Mouse (Mus musculus): ENCODE measurements around the gene Mgme1.

The Mgme1 gene

GRCm38 (mm10) chr2:144264398-144265119 lies 5.9 kb upstream of the Mgme1 start:
- no peak for DNase-seq (ENCODE audit: low read depth, low spot score)

GRCm38 (mm10) chr2:144265120-144265488 lies 5.4 kb upstream of the Mgme1 start:
- no peak for DNase-seq (ENCODE audit: low read depth, low spot score)

GRCm38 (mm10) chr2:144265916-144266683 lies 4.4 kb upstream of the Mgme1 start:
- no peak for DNase-seq (ENCODE audit: low read depth, low spot score)

GRCm38 (mm10) chr2:144267004-144267730 lies 3.3 kb upstream of the Mgme1 start:
- no peak for DNase-seq (ENCODE audit: low read depth, low spot score)

GRCm38 (mm10) chr2:144267731-144268015 lies 2.8 kb upstream of the Mgme1 start:
- no peak for DNase-seq (ENCODE audit: low read depth, low spot score)

GRCm38 (mm10) chr2:144268446-144269305 lies 1.8 kb upstream of the Mgme1 start:
- DNase-seq (ENCODE audit: low read depth, low spot score) = no peak

GRCm38 (mm10) chr2:144269306-144269650 lies 1.2 kb upstream of the Mgme1 start:
- no peak for DNase-seq (ENCODE audit: low read depth, low spot score)

- no peak for DNase-seq (ENCODE audit: low read depth, low spot score)
Observed at GRCm38 (mm10) chr2:144269679-144270475, 586 bp upstream of the Mgme1 start.

- no peak for DNase-seq (ENCODE audit: low read depth, low spot score)
Observed at GRCm38 (mm10) chr2:144272088-144272487, 1.6 kb downstream of the Mgme1 start.

- no peak for DNase-seq (ENCODE audit: low read depth, low spot score)
Observed at GRCm38 (mm10) chr2:144274741-144275140, 4.3 kb downstream of the Mgme1 start.

GRCm38 (mm10) chr2:144276885-144277284 lies 6.4 kb downstream of the Mgme1 start:
- no peak for DNase-seq (ENCODE audit: low read depth, low spot score)

- no peak for DNase-seq (ENCODE audit: low read depth, low spot score)
Observed at GRCm38 (mm10) chr2:144279742-144280141, 9.3 kb downstream of the Mgme1 start.

- no peak for DNase-seq (ENCODE audit: low read depth, low spot score)
Observed at GRCm38 (mm10) chr2:144280568-144280967, 10.1 kb downstream of the Mgme1 start.

- DNase-seq (ENCODE audit: low read depth, low spot score) = no peak
Observed at GRCm38 (mm10) chr2:144281417-144281816, 11.0 kb downstream of the Mgme1 start.

- DNase-seq (ENCODE audit: low read depth, low spot score) = no peak
Observed at GRCm38 (mm10) chr2:144290321-144290720, 19.9 kb downstream of the Mgme1 start.

- no peak for DNase-seq (ENCODE audit: low read depth, low spot score)
Observed at GRCm38 (mm10) chr2:144291600-144292305, 21.3 kb downstream of the Mgme1 start.

- DNase-seq (ENCODE audit: low read depth, low spot score) = no peak
Observed at GRCm38 (mm10) chr2:144295145-144295735, 24.8 kb downstream of the Mgme1 start.

- no peak for DNase-seq (ENCODE audit: low read depth, low spot score)
Observed at GRCm38 (mm10) chr2:144299749-144300669, 29.5 kb downstream of the Mgme1 start.

- no peak for DNase-seq (ENCODE audit: low read depth, low spot score)
Observed at GRCm38 (mm10) chr2:144301101-144301500, 30.6 kb downstream of the Mgme1 start.
